In the genomic region with DNA sequence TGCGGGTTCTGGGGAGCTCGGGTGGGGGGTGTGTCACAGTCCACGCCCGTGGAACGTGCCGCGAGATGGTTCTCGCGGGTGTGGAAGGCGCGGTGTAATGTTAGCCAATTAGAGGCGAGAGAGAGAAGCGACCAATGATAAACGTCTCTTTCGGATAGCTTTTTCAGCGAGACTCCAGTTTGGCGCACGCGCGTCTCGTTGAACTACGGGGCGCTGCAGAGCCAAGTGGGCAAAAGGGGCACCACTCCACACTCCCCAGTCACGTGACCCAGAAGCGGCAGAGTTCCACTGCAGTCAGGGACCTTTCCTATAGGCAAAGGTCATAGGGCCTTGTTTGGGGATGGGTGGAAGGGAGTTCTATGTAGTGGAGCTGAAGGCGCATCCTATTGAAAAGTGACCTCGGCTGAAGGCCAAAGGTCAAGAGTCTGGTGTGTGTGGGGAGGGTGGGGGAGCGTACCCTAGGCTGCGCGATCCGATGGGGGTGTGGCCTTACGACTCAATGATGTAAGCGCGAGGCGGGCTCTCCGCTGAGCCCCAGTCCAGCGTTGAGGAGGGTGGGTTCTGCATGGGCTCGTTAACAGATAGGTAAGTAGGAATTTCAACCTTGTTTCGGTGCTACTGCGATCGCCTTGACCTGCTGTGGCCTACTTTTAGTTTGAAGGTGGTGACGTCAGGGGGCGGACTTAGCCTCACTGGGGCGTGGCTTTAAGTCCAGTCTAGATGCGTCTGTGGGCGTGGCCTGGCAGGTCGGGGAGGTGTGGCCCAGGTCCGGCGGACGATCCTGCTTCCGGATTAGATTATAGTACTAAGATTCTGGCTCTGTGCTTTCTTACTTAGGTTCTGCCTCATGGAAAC, we compare ENCODE assay signal across 8 mouse cellular contexts. TPM values are rescaled to one million over a fixed set of nuclear protein-coding genes. Genes with fewer than 3 reads are reported as not detected.
DNase-seq lines count a peak whose midpoint lies in the region; ATAC-seq and TF ChIP-seq lines count a peak whose summit lies in the region.

A gene (plus strand): TSS at position 97 of the 855 bp plus-strand sequence.

- H3K36me3 ChIP-seq in hindbrain, embryonic 14.5 days (replicated peaks; ENCODE audit: control insufficient read depth, insufficient read depth): peaks cover 28% of the 10 kb centered on the region

- no peaks in the 10 kb centered on the region for H3K27me3 ChIP-seq in Patski
- H3K27me3 ChIP-seq in hindbrain, embryonic 14.5 days (ENCODE audit: control insufficient read depth, insufficient read depth, low read length): no peaks in the 10 kb centered on the region

- DNase-seq in Patski (ENCODE audit: low read depth, low spot score): peak; percentile 93
- peak; percentile 95 to 96 for DNase-seq in cerebellum, postnatal 14 days
- peak; percentile 84 to 89 for DNase-seq in frontal cortex, postnatal 25 days (ENCODE audit: low spot score in 2 of 2)
- DNase-seq in hindbrain, embryonic 14.5 days (ENCODE audit: low spot score): peak; percentile 93
- DNase-seq in layer of hippocampus, postnatal 36 days: peak; percentile 88 to 89
- peak; percentile 99 for DNase-seq in lung, postnatal 36 days
- DNase-seq in retina, postnatal 1 day: peak; percentile 98
- peak; percentile 91 to 95 for DNase-seq in urinary bladder, adult 18-20 months (ENCODE audit: low spot score in 2 of 2)

- peak; percentile 82 for ATAC-seq in Patski
- ATAC-seq in hindbrain, embryonic 14.5 days (ENCODE audit: low FRiP score): peak; percentile 93

- peak within 1 kb of the TSS; percentile 59 for H3K4me2 ChIP-seq in hindbrain, embryonic 14.5 days (replicated peaks)

- no peaks in the 10 kb centered on the region for H3K9me3 ChIP-seq in hindbrain, embryonic 14.5 days (ENCODE audit: control insufficient read depth, low read length)

- POLR2A ChIA-PET in Patski (lab: Charles Lee): interaction anchor here (1.1 kb wide), 1 partner anchor 17 kb away, joined by 4 read pairs; no protein-coding TSS in a partner anchor

- in situ Hi-C loops in Patski (cut with MboI; ENCODE audit: low pct_unique_long_range_greater_than_20kb): loop anchor here (5.0 to 10.0 kb wide), 2 partner anchors 67 to 1100 kb away; no protein-coding TSS in a partner anchor

- CTCF ChIA-PET in Patski (lab: Charles Lee): interaction anchor here (0.7 to 1.0 kb wide), 3 partner anchors 9 to 110 kb away, joined by 3 to 4 read pairs (median 3); a partner anchor contains a TSS

- H3K4me1 ChIP-seq in hindbrain, embryonic 14.5 days (replicated peaks; ENCODE audit: control insufficient read depth, insufficient read depth, low read length): peaks cover 7% of the 10 kb centered on the region; the same call in 1 of the 2 replicates

- peak within 1 kb of the TSS; percentile 76 for H3K27ac ChIP-seq in hindbrain, embryonic 14.5 days

- WGBS in hindbrain, embryonic 14.5 days: under 1% methylated on average over 51 of the region's 51 CpGs

- H3K4me3 ChIP-seq in hindbrain, embryonic 14.5 days (replicated peaks; ENCODE audit: low read length): peak within 1 kb of the TSS; percentile 43

- peak within 1 kb of the TSS; percentile 59 for H3K9ac ChIP-seq in hindbrain, embryonic 14.5 days

- no peak for TF ChIP-seq CTCF in Patski (IDR thresholded peaks at IDR 0.05)

RNA-seq across cellular contexts. Expression of the gene that starts here (rescaled TPM):
- polyA plus RNA-seq in Patski (2021): 132 TPM
- 42.7 and 46.0 TPM in 2 replicates for polyA plus RNA-seq in hindbrain, embryonic 14.5 days (2014; fragmentation: Nextera tagmentation; extraction: Ambion mirVana)
- 10 to 100 TPM; 15.6 to 24.1 TPM for total RNA-seq in layer of hippocampus, postnatal 36 days (2021)

Comparison
In these comparisons a context has a peak if more than half of its experiments do, and no peak if none do; other contexts are left out.
1. Peak in every context shown above with its lines: DNase-seq, ATAC-seq, H3K4me3 ChIP-seq and H3K27ac ChIP-seq.